Mouse (Mus musculus) lung, embryonic 14.5 days (tissue): ENCODE data around the gene Tor3a. TPM values are rescaled to one million over a fixed set of nuclear protein-coding genes. Genes with fewer than 3 reads are reported as not detected.

Experiments
- ATAC-seq: fragments of 200-750 bp; cut with Nextera tagmentation; 2 replicates; pipeline ENCODE4 v1.8.0; 2017; ENCODE audit warnings: mild to moderate bottlenecking, moderate TSS enrichment, moderate library complexity; ENCODE audit not compliant: insufficient read depth
- DNase-seq: peaks from one replicate; pipeline ENCODE4 v3.0.0-alpha.2; 2015
- H3K27ac ChIP-seq: fragments of 300-500 bp; sonication (generic); 2 replicates; pipeline ENCODE4 v1.5.1; 2014; ENCODE audit warnings: low read depth, mild to moderate bottlenecking, moderate library complexity
- H3K27me3 ChIP-seq: fragments of 300-500 bp; sonication (generic); 2 replicates; pipeline ENCODE4 v1.6.1; 2014; ENCODE audit warnings: low read length, control low read depth; ENCODE audit not compliant: insufficient read depth
- H3K36me3 ChIP-seq: fragments of 300-500 bp; sonication (generic); 2 replicates; pipeline ENCODE4 v1.6.1; 2014; ENCODE audit warnings: control low read depth; ENCODE audit not compliant: insufficient read depth
- H3K4me1 ChIP-seq: fragments of 300-500 bp; sonication (generic); 2 replicates; pipeline ENCODE4 v1.6.1; 2014; ENCODE audit warnings: antibody characterized with exemption, control low read depth; ENCODE audit not compliant: insufficient read depth
- H3K4me2 ChIP-seq: fragments of 300-500 bp; sonication (generic); 2 replicates; pipeline ENCODE4 v1.6.1; 2014; ENCODE audit warnings: mild to moderate bottlenecking
- H3K4me3 ChIP-seq: fragments of 300-500 bp; sonication (generic); 2 replicates; pipeline ENCODE4 v1.5.1; 2014; ENCODE audit warnings: low read depth, low read length
- H3K9ac ChIP-seq: fragments of 300-500 bp; sonication (generic); 2 replicates; pipeline ENCODE4 v1.6.1; 2014
- H3K9me3 ChIP-seq: fragments of 300-500 bp; sonication (generic); 2 replicates; pipeline ENCODE4 v1.6.1; 2016; ENCODE audit warnings: low read depth, low read length, control low read depth
- CTCF ChIP-seq: IDR thresholded peaks from 2 replicates; pipeline ENCODE4 v1.5.1; 2016; ENCODE audit warnings: antibody characterized with exemption, low read depth
- WGBS: fragments of 180-500 bp; shearing (Covaris S2); extraction: QIAGEN DNeasy Blood & Tissue Kit; methylation state at CpG from one replicate; pipeline ENCODE4 v1.1.7; 2014; 5-methylcytosine and 5-hydroxymethylcytosine counted together
- polyA plus RNA-seq: library from polyadenylated mRNA; unstranded; fragments of >200 nt; fragmentation: Nextera tagmentation; extraction: Ambion mirVana; gene quantifications from 2 replicates; pipeline ENCODE4 v1.2.1, GENCODE M21; 2014

The Tor3a gene
- polyA plus RNA-seq, 1 experiment from 2014 or later = 8.7 TPM

- DNase-seq (no peak), ATAC-seq (no peak)
- H3K4me1 ChIP-seq = no peaks in the 10 kb centered on the region
- no peak overlapping the region for H3K9ac ChIP-seq
- no peak for TF ChIP-seq CTCF
- no peak overlapping the region for H3K4me2 ChIP-seq
- H3K27ac ChIP-seq = no peak overlapping the region
- no peaks in the 10 kb centered on the region for H3K27me3 ChIP-seq
- H3K9me3 ChIP-seq = no peaks in the 10 kb centered on the region
- no peak overlapping the region for H3K4me3 ChIP-seq
- no peaks in the 10 kb centered on the region for H3K36me3 ChIP-seq
- 76% methylated on average over 5 of the region's 5 CpGs for WGBS
These were observed 15.5 kb downstream of the Tor3a start for GRCm38 (mm10) chr1:156658676-156659075.

- Histone ChIP-seq H3K9ac (no peak overlapping the region), H3K27me3 (no peaks in the 10 kb centered on the region), H3K4me2 (no peak overlapping the region), H3K36me3 (no peaks in the 10 kb centered on the region), H3K27ac (no peak overlapping the region), H3K9me3 (no peaks in the 10 kb centered on the region), H3K4me1 (no peaks in the 10 kb centered on the region), H3K4me3 (no peak overlapping the region)
- WGBS = 78% methylated on average over 4 of the region's 4 CpGs
- DNase-seq (no peak), ATAC-seq (no peak)
- TF ChIP-seq CTCF = no peak
These were observed 16.6 kb downstream of the Tor3a start for GRCm38 (mm10) chr1:156657523-156657922.

GRCm38 (mm10) chr1:156654735-156655530 is 19.2 kb downstream of the Tor3a start:
- WGBS = 62% methylated on average over 13 of the region's 13 CpGs

GRCm38 (mm10) chr1:156652189-156652822 is 21.9 kb downstream of the Tor3a start:
- H3K27ac ChIP-seq = no peak overlapping the region
- no peaks in the 10 kb centered on the region for H3K4me1 ChIP-seq
- no peak overlapping the region for H3K9ac ChIP-seq
- ATAC-seq (no peak), DNase-seq (peak; percentile 37)
- no peak for TF ChIP-seq CTCF
- H3K9me3 ChIP-seq = no peaks in the 10 kb centered on the region
- H3K27me3 ChIP-seq = no peaks in the 10 kb centered on the region
- 43% methylated on average over 6 of the region's 6 CpGs for WGBS
- peaks cover 14% of the 10 kb centered on the region; the same call in 1 of the 2 replicates for H3K36me3 ChIP-seq
- no peak overlapping the region for H3K4me3 ChIP-seq
- no peak overlapping the region for H3K4me2 ChIP-seq

More at GRCm38 (mm10) chr1:156654735-156655530, 19.2 kb downstream of the Tor3a start:
- Histone ChIP-seq H3K9me3 (no peaks in the 10 kb centered on the region), H3K36me3 (0 out of 2 replicates have a peak, but pooled peaks cover 3% of the 10 kb centered on the region), H3K27me3 (no peaks in the 10 kb centered on the region), H3K4me1 (no peaks in the 10 kb centered on the region), H3K9ac (no peak overlapping the region), H3K4me3 (no peak overlapping the region), H3K27ac (no peak overlapping the region), H3K4me2 (no peak overlapping the region)
- DNase-seq (no peak), ATAC-seq (no peak)
- no peak for TF ChIP-seq CTCF

- 76% methylated on average over 9 of the region's 9 CpGs for WGBS
- Histone ChIP-seq H3K36me3 (peaks cover 17% of the 10 kb centered on the region; the same call in 1 of the 2 replicates), H3K27ac (no peak overlapping the region), H3K4me3 (no peak overlapping the region), H3K9ac (no peak overlapping the region), H3K4me1 (no peaks in the 10 kb centered on the region), H3K27me3 (no peaks in the 10 kb centered on the region), H3K4me2 (no peak overlapping the region), H3K9me3 (no peaks in the 10 kb centered on the region)
- ATAC-seq = no peak
- TF ChIP-seq CTCF = no peak
- no peak for DNase-seq
These were observed 23.5 kb downstream of the Tor3a start for GRCm38 (mm10) chr1:156650631-156651030.

- TF ChIP-seq CTCF = no peak
- no peak overlapping the region for H3K4me3 ChIP-seq
- H3K4me1 ChIP-seq = no peaks in the 10 kb centered on the region
- H3K27me3 ChIP-seq = no peaks in the 10 kb centered on the region
- no peak overlapping the region for H3K9ac ChIP-seq
- no peaks in the 10 kb centered on the region for H3K9me3 ChIP-seq
- no peak for DNase-seq
- ATAC-seq = no peak
- 23% methylated on average over 2 of the region's 2 CpGs for WGBS
- peaks cover 18% of the 10 kb centered on the region; the same call in 1 of the 2 replicates for H3K36me3 ChIP-seq
- no peak overlapping the region for H3K27ac ChIP-seq
- no peak overlapping the region for H3K4me2 ChIP-seq
These were observed 25.5 kb downstream of the Tor3a start for GRCm38 (mm10) chr1:156648705-156649104.

- Histone ChIP-seq H3K4me1 (no peaks in the 10 kb centered on the region), H3K36me3 (peaks cover 45% of the 10 kb centered on the region), H3K9ac (no peak overlapping the region), H3K27me3 (no peaks in the 10 kb centered on the region), H3K4me2 (no peak overlapping the region), H3K9me3 (no peaks in the 10 kb centered on the region), H3K4me3 (no peak overlapping the region), H3K27ac (no peak overlapping the region)
- ATAC-seq (no peak), DNase-seq (no peak)
- TF ChIP-seq CTCF = no peak
- WGBS = 75% methylated on average over 4 of the region's 4 CpGs
These were observed 28.2 kb downstream of the Tor3a start for GRCm38 (mm10) chr1:156645971-156646370.
